In the genomic region with DNA sequence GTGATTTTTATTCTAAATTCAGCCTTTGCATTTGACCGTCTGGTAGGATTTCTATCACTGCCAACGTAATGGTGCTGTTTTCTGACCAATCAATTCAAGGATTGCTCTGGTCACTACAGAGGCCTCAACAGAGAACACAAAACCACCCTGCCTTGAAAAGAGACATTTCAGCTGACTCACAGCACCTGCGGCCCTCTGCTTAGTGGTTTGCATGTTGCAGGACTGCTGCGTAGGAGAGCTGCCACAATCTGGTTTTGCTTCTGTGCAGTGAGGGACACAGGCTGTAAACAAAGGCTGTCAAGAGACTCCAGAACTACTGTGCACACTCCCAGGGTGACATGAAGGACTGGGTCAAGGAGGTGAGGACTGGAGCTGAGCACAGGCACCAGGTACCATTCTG, we compare ENCODE assay signal across 15 mouse cellular contexts.
"Had no signal": no experiment of that assay in that cellular context is flagged by ENCODE, and none has a peak within 500 bp of the region (broad histone marks: within the 10 kb centered on the region; RNA-seq: fewer than 3 reads in every experiment).

No protein-coding gene starts in this region.

- H3K4me3 ChIP-seq: limb, embryonic 13.5 days; midbrain, embryonic 13.5 days; neural tube, embryonic 15.5 days; stomach, embryonic 15.5 days had no signal

- H3K4me1 ChIP-seq: limb, embryonic 13.5 days; midbrain, embryonic 13.5 days; stomach, embryonic 15.5 days had no signal

- ATAC-seq: hindbrain, postnatal 0 days; midbrain, embryonic 13.5 days had no signal

- H3K9me3 ChIP-seq: limb, embryonic 13.5 days; midbrain, embryonic 13.5 days; neural tube, embryonic 15.5 days; stomach, embryonic 15.5 days had no signal

- H3K27ac ChIP-seq: hindbrain, postnatal 0 days; kidney, postnatal 0 days; limb, embryonic 13.5 days; liver, embryonic 14.5 days; midbrain, embryonic 13.5 days; neural tube, embryonic 15.5 days; stomach, embryonic 15.5 days had no signal

- H3K27me3 ChIP-seq: limb, embryonic 13.5 days; midbrain, embryonic 13.5 days; neural tube, embryonic 15.5 days; stomach, embryonic 15.5 days had no signal

- DNase-seq: kidney, adult 11 months; kidney, adult 9 months; kidney, postnatal 36 days; lung, adult 18-20 months; lung, postnatal 36 days; right cerebral cortex, postnatal 4 days; thymus, adult 2 months; thymus, postnatal 25 days had no signal

- H3K4me2 ChIP-seq: limb, embryonic 13.5 days; midbrain, embryonic 13.5 days; neural tube, embryonic 15.5 days; stomach, embryonic 15.5 days had no signal

- H3K9ac ChIP-seq: limb, embryonic 13.5 days; liver, embryonic 14.5 days; midbrain, embryonic 13.5 days; neural tube, embryonic 15.5 days; stomach, embryonic 15.5 days had no signal
